Mouse (Mus musculus) testis, postnatal 14 days (tissue): ENCODE results near the gene Vamp5.

Experiments
- DNase-seq: peaks from one replicate; pipeline ENCODE4 v3.0.0; 2021; ENCODE audit warnings: low spot score

The Vamp5 gene

GRCm38 (mm10) chr6:72364985-72365384 lies 15.3 kb downstream of the Vamp5 start:
- no peak for DNase-seq

- no peak for DNase-seq
Measured at GRCm38 (mm10) chr6:72364009-72364408, 16.3 kb downstream of the Vamp5 start.

GRCm38 (mm10) chr6:72362132-72363028 lies 17.9 kb downstream of the Vamp5 start:
- DNase-seq = peak; percentile 97

GRCm38 (mm10) chr6:72361121-72361551 lies 19.1 kb downstream of the Vamp5 start:
- peak; percentile 78 for DNase-seq

GRCm38 (mm10) chr6:72360599-72360935 lies 19.7 kb downstream of the Vamp5 start:
- no peak for DNase-seq

- DNase-seq = peak; percentile 54
Measured at GRCm38 (mm10) chr6:72359891-72360598, 20.2 kb downstream of the Vamp5 start.

- DNase-seq = no peak
Measured at GRCm38 (mm10) chr6:72359343-72359742, 20.9 kb downstream of the Vamp5 start.

GRCm38 (mm10) chr6:72358086-72358764 lies 22.0 kb downstream of the Vamp5 start:
- DNase-seq = no peak

GRCm38 (mm10) chr6:72357164-72358079 lies 22.8 kb downstream of the Vamp5 start:
- DNase-seq = no peak

- no peak for DNase-seq
Measured at GRCm38 (mm10) chr6:72356001-72356532, 24.2 kb downstream of the Vamp5 start.

- peak; percentile 78 for DNase-seq
Measured at GRCm38 (mm10) chr6:72355066-72355911, 25.0 kb downstream of the Vamp5 start, which contains the start of gene Tmem150a. Gene Tmem150a (plus strand): TSS chr6:72355447.

- no peak for DNase-seq
Measured at GRCm38 (mm10) chr6:72354025-72354424, 26.2 kb downstream of the Vamp5 start.

- DNase-seq = no peak
Measured at GRCm38 (mm10) chr6:72352636-72353405, 27.4 kb downstream of the Vamp5 start.

GRCm38 (mm10) chr6:72350214-72350613 lies 30.1 kb downstream of the Vamp5 start:
- no peak for DNase-seq

- DNase-seq = no peak
Measured at GRCm38 (mm10) chr6:72348411-72348810, 31.9 kb downstream of the Vamp5 start.

- peak; percentile 81 for DNase-seq
Measured at GRCm38 (mm10) chr6:72347166-72347941, 32.9 kb downstream of the Vamp5 start, which contains the start of gene 0610030E20Rik. Gene 0610030E20Rik (plus strand): TSS chr6:72347317.

GRCm38 (mm10) chr6:72346261-72346660 lies 34.0 kb downstream of the Vamp5 start:
- DNase-seq = no peak

- DNase-seq = no peak
Measured at GRCm38 (mm10) chr6:72345633-72346032, 34.6 kb downstream of the Vamp5 start.
